8 mouse cellular contexts compared by ENCODE assay signal in genomic region chr7:30873083-30873482, GRCm38 (mm10). TPM values are rescaled to one million over a fixed set of nuclear protein-coding genes. Genes with fewer than 3 reads are reported as not detected.
DNase-seq lines count a peak whose midpoint lies in the region; ATAC-seq and TF ChIP-seq lines count a peak whose summit lies in the region.

No protein-coding gene starts in this region.

- no peaks in the 10 kb centered on the region for H3K36me3 ChIP-seq in E14TG2a.4 (ENCODE audit: insufficient read depth, low read length)
- H3K36me3 ChIP-seq in forebrain, postnatal 0 days (ENCODE audit: insufficient read depth), result no peaks in the 10 kb centered on the region
- no peaks in the 10 kb centered on the region for H3K36me3 ChIP-seq in lung, embryonic 16.5 days (ENCODE audit: control insufficient read depth, insufficient read depth, low read length)
- no peaks in the 10 kb centered on the region for H3K36me3 ChIP-seq in thymus, adult 2 months (ENCODE audit: control insufficient read depth, insufficient read depth, low read length)

- peak overlapping the region; percentile 66 for H3K4me3 ChIP-seq in E14TG2a.4 (replicated peaks; ENCODE audit: low read length)
- H3K4me3 ChIP-seq in forebrain, postnatal 0 days (ENCODE audit: low read depth, low read length), result no peak overlapping the region
- no peak overlapping the region for H3K4me3 ChIP-seq in layer of hippocampus, adult 2 months
- no peak overlapping the region for H3K4me3 ChIP-seq in lung, embryonic 16.5 days (ENCODE audit: low read length)
- no peak overlapping the region for H3K4me3 ChIP-seq in thymus, adult 2 months (ENCODE audit: control insufficient read depth, insufficient read depth, low read length)

- H3K9ac ChIP-seq in forebrain, postnatal 0 days, result no peak overlapping the region
- no peak overlapping the region for H3K9ac ChIP-seq in lung, embryonic 16.5 days (ENCODE audit: low read length)

- H3K4me2 ChIP-seq in forebrain, postnatal 0 days (ENCODE audit: low read depth), result no peak overlapping the region
- H3K4me2 ChIP-seq in lung, embryonic 16.5 days (ENCODE audit: low read depth, low read length), result peak overlapping the region; percentile 36

- H3K27ac ChIP-seq in forebrain, postnatal 0 days (ENCODE audit: low read depth, low read length), result no peak overlapping the region
- no peak overlapping the region for H3K27ac ChIP-seq in layer of hippocampus, adult 2 months
- no peak overlapping the region for H3K27ac ChIP-seq in lung, embryonic 16.5 days (ENCODE audit: low read length)
- no peak overlapping the region for H3K27ac ChIP-seq in thymus, adult 2 months (ENCODE audit: control insufficient read depth, insufficient read depth, low read length)

- WGBS in forebrain, postnatal 0 days, result 24% methylated on average over 15 of the region's 15 CpGs
- 13% methylated on average over 15 of the region's 15 CpGs for WGBS in lung, embryonic 16.5 days
- WGBS in thymus, adult 2 months, result 18% methylated on average over 15 of the region's 15 CpGs

- ATAC-seq in forebrain, postnatal 0 days, result no peak
- ATAC-seq in hematopoietic stem cell, adult 5-6 weeks (replicated peaks in 1 of 2; ENCODE audit: insufficient read depth in 1 of 2, low FRiP score in 2 of 2, low TSS enrichment in 1 of 2, low read depth in 1 of 2, poor library complexity in 2 of 2, severe bottlenecking in 2 of 2), result peak; percentile 70 to 77; a peak in 3 of 4 replicates
- peak; percentile 41; the same call in 1 of the 2 replicates for ATAC-seq in lung, embryonic 16.5 days (ENCODE audit: low read depth)

- DNase-seq in brain, adult 2 months (ENCODE audit: low read depth, low spot score), result peak; percentile 82
- peak; percentile 48 for DNase-seq in forebrain, postnatal 0 days
- peak; percentile 27 to 69 for DNase-seq in layer of hippocampus, adult 2 months (ENCODE audit: low spot score in 2 of 2)
- peak; percentile 45 for DNase-seq in ovary, postnatal 10 days (ENCODE audit: low spot score)
- DNase-seq in thymus, adult 2 months, result peak; percentile 58

- H3K4me1 ChIP-seq in E14TG2a.4 (replicated peaks; ENCODE audit: low read depth, low read length), result peaks cover 20% of the 10 kb centered on the region
- H3K4me1 ChIP-seq in forebrain, postnatal 0 days (ENCODE audit: insufficient read depth), result no peaks in the 10 kb centered on the region
- no peaks in the 10 kb centered on the region for H3K4me1 ChIP-seq in lung, embryonic 16.5 days (replicated peaks; ENCODE audit: control insufficient read depth, insufficient read depth, low read length)
- H3K4me1 ChIP-seq in thymus, adult 2 months (replicated peaks; ENCODE audit: control insufficient read depth, insufficient read depth, low read length), result peaks cover 3% of the 10 kb centered on the region; the same call in 1 of the 2 replicates

- TF ChIP-seq CTCF in E14TG2a.4 (conservative IDR thresholded peaks at IDR 0.05; ENCODE audit: low read length), result peak; percentile 64
- TF ChIP-seq CTCF in forebrain, postnatal 0 days (IDR thresholded peaks at IDR 0.05; ENCODE audit: low read depth), result peak; percentile 68
- peak; percentile 86 for TF ChIP-seq CTCF in layer of hippocampus, adult 2 months (conservative IDR thresholded peaks at IDR 0.05)
- TF ChIP-seq CTCF in thymus, adult 2 months (IDR thresholded peaks at IDR 0.05; ENCODE audit: borderline replicate concordance, control insufficient read depth, extremely low read depth, insufficient read depth, low read length, poor library complexity), result peak; percentile 60; the same call in 1 of the 2 replicates

- H3K9me3 ChIP-seq in E14TG2a.4 (ENCODE audit: low read length), result no peaks in the 10 kb centered on the region
- no peaks in the 10 kb centered on the region for H3K9me3 ChIP-seq in forebrain, postnatal 0 days (ENCODE audit: low read length)
- no peaks in the 10 kb centered on the region for H3K9me3 ChIP-seq in lung, embryonic 16.5 days (ENCODE audit: control insufficient read depth, low read length)

- TF ChIP-seq POLR2A in thymus, adult 2 months (IDR thresholded peaks at IDR 0.05; ENCODE audit: control insufficient read depth, extremely low read depth, insufficient read depth, low read length, poor library complexity), result no peak

- H3K27me3 ChIP-seq in E14TG2a.4 (ENCODE audit: insufficient read depth, low read length), result peaks cover 29% of the 10 kb centered on the region
- H3K27me3 ChIP-seq in forebrain, postnatal 0 days (ENCODE audit: insufficient read depth, low read length), result no peaks in the 10 kb centered on the region
- no peaks in the 10 kb centered on the region; the same call in 1 of the 2 replicates for H3K27me3 ChIP-seq in lung, embryonic 16.5 days (ENCODE audit: control insufficient read depth, insufficient read depth, low read depth, low read length)
- no peaks in the 10 kb centered on the region for H3K27me3 ChIP-seq in thymus, adult 2 months (ENCODE audit: control insufficient read depth, insufficient read depth, low read length)

RNA-seq across cellular contexts. Expression of gene Cd22, which starts 7.1 kb away (rescaled TPM):
- total RNA-seq in forebrain, postnatal 0 days (2014; rRNA removed), result not detected in 2 replicates
- polyA plus RNA-seq in forebrain, postnatal 0 days (2015; fragmentation: Nextera tagmentation; extraction: Ambion mirVana), result 0.10 TPM in 1 of 2 replicates, not detected in the other
- not detected in 2 replicates for total RNA-seq in hematopoietic stem cell, adult 5-6 weeks (2017)
- not detected for total RNA-seq in layer of hippocampus, adult 2 months (2021)
- polyA plus RNA-seq in lung, embryonic 16.5 days (2015; fragmentation: Nextera tagmentation; extraction: Ambion mirVana), result 0.15 and 0.16 TPM in 2 replicates
- polyA plus RNA-seq in thymus, adult 2 months (2012; rRNA removed), result 8.5 and 8.9 TPM in 2 replicates

RNA-seq across cellular contexts. Expression of gene Ffar1, which starts 11.7 kb away (rescaled TPM):
- 0.08 TPM in 1 of 2 replicates, not detected in the other for total RNA-seq in forebrain, postnatal 0 days (2014; rRNA removed)
- polyA plus RNA-seq in forebrain, postnatal 0 days (2015; fragmentation: Nextera tagmentation; extraction: Ambion mirVana), result not detected in 2 replicates
- total RNA-seq in hematopoietic stem cell, adult 5-6 weeks (2017), result not detected in 2 replicates
- not detected for total RNA-seq in layer of hippocampus, adult 2 months (2021)
- polyA plus RNA-seq in lung, embryonic 16.5 days (2015; fragmentation: Nextera tagmentation; extraction: Ambion mirVana), result not detected in 2 replicates
- 0.50 and 0.60 TPM in 2 replicates for polyA plus RNA-seq in thymus, adult 2 months (2012; rRNA removed)

RNA-seq across cellular contexts. Expression of gene Ffar3, which starts 17.1 kb away (rescaled TPM):
- not detected in 2 replicates for total RNA-seq in forebrain, postnatal 0 days (2014; rRNA removed)
- 0.09 TPM in 1 of 2 replicates, not detected in the other for polyA plus RNA-seq in forebrain, postnatal 0 days (2015; fragmentation: Nextera tagmentation; extraction: Ambion mirVana)
- not detected in 2 replicates for total RNA-seq in hematopoietic stem cell, adult 5-6 weeks (2017)
- not detected for total RNA-seq in layer of hippocampus, adult 2 months (2021)
- polyA plus RNA-seq in lung, embryonic 16.5 days (2015; fragmentation: Nextera tagmentation; extraction: Ambion mirVana), result not detected in 2 replicates
- polyA plus RNA-seq in thymus, adult 2 months (2012; rRNA removed), result 0.13 TPM in 1 of 2 replicates, not detected in the other

RNA-seq across cellular contexts. Expression of gene Mag, which starts 41.6 kb away (rescaled TPM):
- 2.5 and 2.9 TPM in 2 replicates for total RNA-seq in forebrain, postnatal 0 days (2014; rRNA removed)
- polyA plus RNA-seq in forebrain, postnatal 0 days (2015; fragmentation: Nextera tagmentation; extraction: Ambion mirVana), result 2.7 and 3.6 TPM in 2 replicates
- total RNA-seq in hematopoietic stem cell, adult 5-6 weeks (2017), result 0.38 TPM in 1 of 2 replicates, not detected in the other
- 100 to 1,000 TPM; 135 to 145 TPM for total RNA-seq in layer of hippocampus, adult 2 months (2021)
- polyA plus RNA-seq in lung, embryonic 16.5 days (2015; fragmentation: Nextera tagmentation; extraction: Ambion mirVana), result 0.23 and 0.28 TPM in 2 replicates
- 1.8 and 2.0 TPM in 2 replicates for polyA plus RNA-seq in thymus, adult 2 months (2012; rRNA removed)

RNA-seq across cellular contexts. Expression of gene Ffar2, which starts 49.5 kb away (rescaled TPM):
- total RNA-seq in forebrain, postnatal 0 days (2014; rRNA removed), result not detected in 2 replicates
- 0.07 TPM in 1 of 2 replicates, not detected in the other for polyA plus RNA-seq in forebrain, postnatal 0 days (2015; fragmentation: Nextera tagmentation; extraction: Ambion mirVana)
- total RNA-seq in hematopoietic stem cell, adult 5-6 weeks (2017), result 31.8 and 42.8 TPM in 2 replicates
- total RNA-seq in layer of hippocampus, adult 2 months (2021), result not detected
- 0.35 and 0.67 TPM in 2 replicates for polyA plus RNA-seq in lung, embryonic 16.5 days (2015; fragmentation: Nextera tagmentation; extraction: Ambion mirVana)
- polyA plus RNA-seq in thymus, adult 2 months (2012; rRNA removed), result 3.2 and 3.5 TPM in 2 replicates
